Mouse (Mus musculus): ENCODE measurements around the gene Lum. TPM values are rescaled to one million over a fixed set of nuclear protein-coding genes. Genes with fewer than 3 reads are reported as not detected.

Gene Lum
- 12.7 and 14.8 TPM in 2 replicates for polyA plus RNA-seq (2015; fragmentation: Nextera tagmentation; extraction: Ambion mirVana)

GRCm38 (mm10) chr10:97564957-97565856 lies at the start of gene Lum:
Lum (plus strand) TSS chr10:97565128.
- 50% methylated on average over 10 of the region's 10 CpGs for WGBS
- Histone ChIP-seq H3K27me3 (no peaks in the 10 kb centered on the region), H3K9me3 (no peaks in the 10 kb centered on the region), H3K36me3 (no peaks in the 10 kb centered on the region), H3K4me1 (peaks cover 4% of the 10 kb centered on the region; the same call in 1 of the 2 replicates), H3K4me3 (no peak within 1 kb of the TSS), H3K9ac (replicated peaks) (no peak within 1 kb of the TSS), H3K4me2 (replicated peaks) (no peak within 1 kb of the TSS), H3K27ac (replicated peaks) (no peak within 1 kb of the TSS; the same call in 1 of the 2 replicates)
- peak; percentile 64; the same call in 1 of the 2 replicates for ATAC-seq (replicated peaks)

- Histone ChIP-seq H3K9me3 (no peaks in the 10 kb centered on the region), H3K4me1 (no peaks in the 10 kb centered on the region), H3K9ac (replicated peaks) (no peak overlapping the region), H3K4me3 (no peak overlapping the region), H3K27ac (replicated peaks) (no peak overlapping the region), H3K27me3 (no peaks in the 10 kb centered on the region), H3K4me2 (replicated peaks) (no peak overlapping the region), H3K36me3 (no peaks in the 10 kb centered on the region)
- WGBS, result 87% methylated on average over 3 of the region's 3 CpGs
- no peak for ATAC-seq (replicated peaks)
Observed at GRCm38 (mm10) chr10:97523366-97523765, 41.6 kb upstream of the Lum start.

GRCm38 (mm10) chr10:97535697-97536096 lies 29.2 kb upstream of the Lum start:
- Histone ChIP-seq H3K27ac (replicated peaks) (no peak overlapping the region), H3K36me3 (no peaks in the 10 kb centered on the region), H3K4me3 (no peak overlapping the region), H3K4me1 (no peaks in the 10 kb centered on the region), H3K4me2 (replicated peaks) (no peak overlapping the region), H3K9ac (replicated peaks) (no peak overlapping the region), H3K27me3 (no peaks in the 10 kb centered on the region), H3K9me3 (no peaks in the 10 kb centered on the region)
- WGBS, result 88% methylated on average over 4 of the region's 4 CpGs
- no peak for ATAC-seq (replicated peaks)

- Histone ChIP-seq H3K4me2 (replicated peaks) (no peak overlapping the region), H3K9ac (replicated peaks) (no peak overlapping the region), H3K27me3 (no peaks in the 10 kb centered on the region), H3K4me1 (no peaks in the 10 kb centered on the region), H3K36me3 (no peaks in the 10 kb centered on the region), H3K27ac (replicated peaks) (no peak overlapping the region), H3K4me3 (no peak overlapping the region), H3K9me3 (no peaks in the 10 kb centered on the region)
- 89% methylated on average over 2 of the region's 2 CpGs for WGBS
- no peak for ATAC-seq (replicated peaks)
Observed at GRCm38 (mm10) chr10:97536921-97537320, 28.0 kb upstream of the Lum start.

- 98% methylated on average over 4 of the region's 4 CpGs for WGBS
- no peak overlapping the region for H3K27ac ChIP-seq (replicated peaks)
- H3K9me3 ChIP-seq, result no peaks in the 10 kb centered on the region
- H3K27me3 ChIP-seq, result no peaks in the 10 kb centered on the region
- H3K4me1 ChIP-seq, result no peaks in the 10 kb centered on the region
- H3K4me3 ChIP-seq, result no peak overlapping the region
- H3K36me3 ChIP-seq, result no peaks in the 10 kb centered on the region
- ATAC-seq (replicated peaks), result no peak
- no peak overlapping the region for H3K9ac ChIP-seq (replicated peaks)
- H3K4me2 ChIP-seq (replicated peaks), result no peak overlapping the region
Observed at GRCm38 (mm10) chr10:97538202-97538601, 26.7 kb upstream of the Lum start.

GRCm38 (mm10) chr10:97547740-97548139 lies 17.2 kb upstream of the Lum start:
- Histone ChIP-seq H3K27ac (replicated peaks) (no peak overlapping the region), H3K9ac (replicated peaks) (no peak overlapping the region), H3K9me3 (no peaks in the 10 kb centered on the region), H3K4me1 (no peaks in the 10 kb centered on the region), H3K4me3 (no peak overlapping the region), H3K27me3 (no peaks in the 10 kb centered on the region), H3K36me3 (no peaks in the 10 kb centered on the region), H3K4me2 (replicated peaks) (no peak overlapping the region)
- no peak for ATAC-seq (replicated peaks)
- 87% methylated on average over 1 of the region's 1 CpGs for WGBS

- H3K4me1 ChIP-seq, result peaks cover 4% of the 10 kb centered on the region; the same call in 1 of the 2 replicates
- no peak overlapping the region for H3K9ac ChIP-seq (replicated peaks)
- no peak overlapping the region for H3K4me2 ChIP-seq (replicated peaks)
- H3K36me3 ChIP-seq, result no peaks in the 10 kb centered on the region
- no peak for ATAC-seq (replicated peaks)
- 57% methylated on average over 8 of the region's 8 CpGs for WGBS
- no peak overlapping the region for H3K27ac ChIP-seq (replicated peaks)
- H3K27me3 ChIP-seq, result no peaks in the 10 kb centered on the region
- no peaks in the 10 kb centered on the region for H3K9me3 ChIP-seq
- H3K4me3 ChIP-seq, result no peak overlapping the region
Observed at GRCm38 (mm10) chr10:97567489-97568135, 2.7 kb downstream of the Lum start.

- H3K27ac ChIP-seq (replicated peaks), result 0 out of 2 replicates have a peak overlapping the region, but pooled peaks have one; percentile 46
- 64% methylated on average over 4 of the region's 4 CpGs for WGBS
- H3K9me3 ChIP-seq, result no peaks in the 10 kb centered on the region
- H3K4me2 ChIP-seq (replicated peaks), result no peak overlapping the region
- no peaks in the 10 kb centered on the region for H3K4me1 ChIP-seq
- H3K36me3 ChIP-seq, result no peaks in the 10 kb centered on the region
- no peak overlapping the region for H3K4me3 ChIP-seq
- no peaks in the 10 kb centered on the region for H3K27me3 ChIP-seq
- H3K9ac ChIP-seq (replicated peaks), result no peak overlapping the region
- peak; percentile 82 for ATAC-seq (replicated peaks)
Observed at GRCm38 (mm10) chr10:97582543-97583231, 17.8 kb downstream of the Lum start.

- no peaks in the 10 kb centered on the region for H3K36me3 ChIP-seq
- no peak overlapping the region for H3K9ac ChIP-seq (replicated peaks)
- 63% methylated on average over 3 of the region's 3 CpGs for WGBS
- H3K4me3 ChIP-seq, result no peak overlapping the region
- no peaks in the 10 kb centered on the region for H3K9me3 ChIP-seq
- H3K4me1 ChIP-seq, result no peaks in the 10 kb centered on the region
- no peak for ATAC-seq (replicated peaks)
- H3K4me2 ChIP-seq (replicated peaks), result no peak overlapping the region
- no peak overlapping the region for H3K27ac ChIP-seq (replicated peaks)
- no peaks in the 10 kb centered on the region for H3K27me3 ChIP-seq
Observed at GRCm38 (mm10) chr10:97584176-97584575, 19.2 kb downstream of the Lum start.

GRCm38 (mm10) chr10:97587159-97587558 lies 22.2 kb downstream of the Lum start:
- WGBS, result 65% methylated on average over 5 of the region's 5 CpGs

GRCm38 (mm10) chr10:97589574-97589973 lies 24.6 kb downstream of the Lum start:
- no peaks in the 10 kb centered on the region for H3K9me3 ChIP-seq
- H3K4me3 ChIP-seq, result no peak overlapping the region
- ATAC-seq (replicated peaks), result no peak
- H3K27me3 ChIP-seq, result no peaks in the 10 kb centered on the region
- H3K4me1 ChIP-seq, result no peaks in the 10 kb centered on the region
- whole genome bisulfite sequencing, result 90% methylated on average over 6 of the region's 6 CpGs
- no peak overlapping the region for H3K4me2 ChIP-seq (replicated peaks)
- H3K27ac ChIP-seq (replicated peaks), result no peak overlapping the region
- H3K9ac ChIP-seq (replicated peaks), result no peak overlapping the region
- H3K36me3 ChIP-seq, result no peaks in the 10 kb centered on the region

More at GRCm38 (mm10) chr10:97587159-97587558, 22.2 kb downstream of the Lum start:
- H3K36me3 ChIP-seq, result no peaks in the 10 kb centered on the region
- H3K4me2 ChIP-seq (replicated peaks), result no peak overlapping the region
- ATAC-seq (replicated peaks), result no peak
- H3K4me1 ChIP-seq, result no peaks in the 10 kb centered on the region
- no peak overlapping the region for H3K27ac ChIP-seq (replicated peaks)
- no peak overlapping the region for H3K4me3 ChIP-seq
- H3K27me3 ChIP-seq, result no peaks in the 10 kb centered on the region
- no peak overlapping the region for H3K9ac ChIP-seq (replicated peaks)
- H3K9me3 ChIP-seq, result no peaks in the 10 kb centered on the region

GRCm38 (mm10) chr10:97591036-97591435 lies 26.1 kb downstream of the Lum start:
- ATAC-seq (replicated peaks), result no peak
- Histone ChIP-seq H3K27me3 (no peaks in the 10 kb centered on the region), H3K9ac (replicated peaks) (no peak overlapping the region), H3K36me3 (no peaks in the 10 kb centered on the region), H3K9me3 (no peaks in the 10 kb centered on the region), H3K4me1 (no peaks in the 10 kb centered on the region), H3K27ac (replicated peaks) (no peak overlapping the region), H3K4me3 (no peak overlapping the region), H3K4me2 (replicated peaks) (no peak overlapping the region)
- 66% methylated on average over 3 of the region's 3 CpGs for WGBS

All from forebrain, embryonic 15.5 days (tissue).